Mouse (Mus musculus): ENCODE data around the gene Pip4k2c. TPM values are rescaled to one million over a fixed set of nuclear protein-coding genes. Genes with fewer than 3 reads are reported as not detected.

Gene Pip4k2c
- total and polyA plus RNA-seq, 2 experiments from 2014 or later = 23.7 to 25.0 TPM

DNA sequence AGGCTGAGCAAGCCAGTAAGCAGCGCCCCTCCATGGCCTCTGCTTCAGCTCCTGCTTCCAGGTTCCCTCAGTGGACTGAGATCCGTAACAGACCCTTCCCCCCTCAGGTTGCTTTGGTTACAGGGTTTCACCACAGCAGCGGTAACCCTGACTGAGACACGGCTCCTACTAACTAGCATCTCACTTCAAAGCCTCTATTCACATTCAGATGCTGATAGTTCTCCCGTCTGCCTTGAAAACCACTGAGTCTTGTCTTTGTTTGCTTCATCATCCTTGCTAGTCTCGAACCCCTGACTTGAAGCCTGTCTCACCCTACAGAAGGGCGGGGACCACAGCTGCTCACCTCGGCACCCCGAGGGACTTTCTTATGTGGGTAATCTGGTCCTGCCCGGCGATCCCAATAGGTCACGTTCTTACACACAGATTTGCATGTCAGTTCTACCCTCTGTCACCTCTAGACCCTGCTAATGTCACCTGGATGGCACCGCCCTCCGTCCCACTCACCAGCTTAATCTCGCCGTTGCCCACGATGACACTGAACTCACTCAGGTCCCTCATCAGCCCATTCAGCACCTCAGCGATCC lies 26.9 kb upstream of the Pip4k2c start:
- Histone ChIP-seq H3K9ac (replicated peaks; ENCODE audit: low read depth, low read length) (no peak overlapping the region), H3K27ac (ENCODE audit: low read depth) (no peak overlapping the region), H3K4me3 (ENCODE audit: low read depth, low read length) (no peak overlapping the region), H3K9me3 (replicated peaks; ENCODE audit: control insufficient read depth, low read length) (no peaks in the 10 kb centered on the region), H3K4me1 (ENCODE audit: control insufficient read depth, insufficient read depth) (no peaks in the 10 kb centered on the region), H3K27me3 (ENCODE audit: control insufficient read depth, insufficient read depth, low read length) (peaks cover 20% of the 10 kb centered on the region; the same call in 1 of the 2 replicates), H3K4me2 (ENCODE audit: low read depth, low read length) (no peak overlapping the region), H3K36me3 (replicated peaks; ENCODE audit: control insufficient read depth, insufficient read depth, low read length) (no peaks in the 10 kb centered on the region)
- ATAC-seq (ENCODE audit: insufficient read depth, low read depth) (no peak), DNase-seq (ENCODE audit: low spot score) (no peak)
- no peak for TF ChIP-seq CTCF (IDR thresholded peaks at IDR 0.05; ENCODE audit: low read depth)
- TF ChIP-seq EP300 (IDR thresholded peaks at IDR 0.05; ENCODE audit: low read depth) = no peak
- whole genome bisulfite sequencing = 68% methylated on average over 18 of the region's 18 CpGs

DNA sequence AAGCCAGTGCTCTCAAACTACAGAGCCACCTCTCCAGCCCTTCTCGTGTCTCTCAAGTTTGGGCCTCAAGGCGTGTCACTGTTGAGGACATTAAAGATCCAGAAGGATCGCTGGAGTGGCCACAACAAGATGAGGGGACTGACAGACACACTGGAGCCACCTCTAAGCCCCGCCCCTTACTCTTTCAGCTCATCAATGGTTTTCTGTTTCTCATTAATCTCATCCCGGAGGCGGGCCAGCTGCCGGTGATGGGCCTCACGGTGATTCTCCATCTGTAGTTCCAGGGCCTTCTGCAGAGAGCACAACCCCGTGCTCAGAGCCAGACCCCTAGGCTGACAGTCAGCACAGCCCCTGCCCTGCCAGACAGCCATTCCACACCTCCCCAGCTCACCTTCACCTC lies 25.2 kb upstream of the Pip4k2c start:
- ATAC-seq (ENCODE audit: insufficient read depth, low read depth) (no peak), DNase-seq (ENCODE audit: low spot score) (no peak)
- Histone ChIP-seq H3K4me2 (ENCODE audit: low read depth, low read length) (no peak overlapping the region), H3K4me3 (ENCODE audit: low read depth, low read length) (no peak overlapping the region), H3K36me3 (replicated peaks; ENCODE audit: control insufficient read depth, insufficient read depth, low read length) (no peaks in the 10 kb centered on the region), H3K9ac (replicated peaks; ENCODE audit: low read depth, low read length) (no peak overlapping the region), H3K4me1 (ENCODE audit: control insufficient read depth, insufficient read depth) (no peaks in the 10 kb centered on the region), H3K27me3 (ENCODE audit: control insufficient read depth, insufficient read depth, low read length) (peaks cover 20% of the 10 kb centered on the region; the same call in 1 of the 2 replicates), H3K9me3 (replicated peaks; ENCODE audit: control insufficient read depth, low read length) (no peaks in the 10 kb centered on the region), H3K27ac (ENCODE audit: low read depth) (no peak overlapping the region)
- no peak for TF ChIP-seq EP300 (IDR thresholded peaks at IDR 0.05; ENCODE audit: low read depth)
- no peak for TF ChIP-seq CTCF (IDR thresholded peaks at IDR 0.05; ENCODE audit: low read depth)
- 49% methylated on average over 9 of the region's 9 CpGs for WGBS

DNA sequence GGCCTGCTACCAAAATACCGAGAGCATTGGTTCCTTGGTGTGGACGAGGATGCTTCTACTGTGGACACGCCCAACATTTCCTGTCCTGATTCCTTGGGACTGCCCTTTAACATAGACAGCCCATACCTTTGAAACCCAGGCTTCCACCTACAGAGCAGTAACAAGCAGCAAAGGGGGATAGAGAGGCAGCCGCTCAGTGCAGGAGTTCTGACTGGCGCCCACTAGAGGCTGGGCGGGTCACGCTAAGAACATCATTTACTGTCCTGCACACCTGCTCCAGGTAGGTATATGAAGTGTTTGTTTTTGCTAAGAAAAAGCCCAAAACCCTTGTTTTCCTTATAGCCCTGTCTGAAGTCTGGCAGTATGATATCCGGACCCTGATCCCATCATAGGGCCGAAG lies 21.8 kb upstream of the Pip4k2c start:
- Histone ChIP-seq H3K27ac (ENCODE audit: low read depth) (no peak overlapping the region), H3K36me3 (replicated peaks; ENCODE audit: control insufficient read depth, insufficient read depth, low read length) (no peaks in the 10 kb centered on the region), H3K27me3 (ENCODE audit: control insufficient read depth, insufficient read depth, low read length) (peaks cover 21% of the 10 kb centered on the region; the same call in 1 of the 2 replicates), H3K9ac (replicated peaks; ENCODE audit: low read depth, low read length) (no peak overlapping the region), H3K4me1 (ENCODE audit: control insufficient read depth, insufficient read depth) (no peaks in the 10 kb centered on the region), H3K4me2 (ENCODE audit: low read depth, low read length) (no peak overlapping the region), H3K9me3 (replicated peaks; ENCODE audit: control insufficient read depth, low read length) (no peaks in the 10 kb centered on the region), H3K4me3 (ENCODE audit: low read depth, low read length) (no peak overlapping the region)
- ATAC-seq (ENCODE audit: insufficient read depth, low read depth) (no peak), DNase-seq (ENCODE audit: low spot score) (no peak)
- TF ChIP-seq EP300 (IDR thresholded peaks at IDR 0.05; ENCODE audit: low read depth) = no peak
- no peak for TF ChIP-seq CTCF (IDR thresholded peaks at IDR 0.05; ENCODE audit: low read depth)
- WGBS = 74% methylated on average over 9 of the region's 9 CpGs

DNA sequence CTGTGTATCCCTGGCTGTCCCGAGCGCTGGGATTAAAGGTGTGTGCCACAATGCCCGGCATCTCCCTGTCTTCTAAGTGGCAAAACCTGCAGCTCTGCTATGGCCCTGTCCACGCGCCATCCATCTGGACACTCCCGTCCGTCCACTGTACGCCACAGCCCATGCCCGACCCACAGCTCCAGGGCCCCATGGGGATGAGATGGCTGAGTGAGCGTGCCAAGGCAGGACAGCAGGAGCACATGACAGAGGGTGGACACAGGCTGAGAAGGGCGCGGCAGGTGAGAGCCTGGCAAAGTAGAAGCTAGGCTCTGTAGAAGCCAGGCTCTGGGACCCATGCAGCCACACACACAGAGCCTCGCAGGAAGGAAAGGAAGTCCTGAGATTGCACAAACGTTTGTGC lies 20.4 kb upstream of the Pip4k2c start:
- no peak for ATAC-seq (ENCODE audit: insufficient read depth, low read depth)
- Histone ChIP-seq H3K9ac (replicated peaks; ENCODE audit: low read depth, low read length) (no peak overlapping the region), H3K27ac (ENCODE audit: low read depth) (no peak overlapping the region), H3K4me1 (ENCODE audit: control insufficient read depth, insufficient read depth) (no peaks in the 10 kb centered on the region), H3K9me3 (replicated peaks; ENCODE audit: control insufficient read depth, low read length) (no peaks in the 10 kb centered on the region), H3K4me3 (ENCODE audit: low read depth, low read length) (no peak overlapping the region), H3K36me3 (replicated peaks; ENCODE audit: control insufficient read depth, insufficient read depth, low read length) (no peaks in the 10 kb centered on the region), H3K4me2 (ENCODE audit: low read depth, low read length) (no peak overlapping the region), H3K27me3 (ENCODE audit: control insufficient read depth, insufficient read depth, low read length) (peaks cover 21% of the 10 kb centered on the region; the same call in 1 of the 2 replicates)
- WGBS = 74% methylated on average over 14 of the region's 14 CpGs
- DNase-seq (ENCODE audit: low spot score) = no peak
- TF ChIP-seq EP300 (IDR thresholded peaks at IDR 0.05; ENCODE audit: low read depth) (no peak), CTCF (IDR thresholded peaks at IDR 0.05; ENCODE audit: low read depth) (no peak)

DNA sequence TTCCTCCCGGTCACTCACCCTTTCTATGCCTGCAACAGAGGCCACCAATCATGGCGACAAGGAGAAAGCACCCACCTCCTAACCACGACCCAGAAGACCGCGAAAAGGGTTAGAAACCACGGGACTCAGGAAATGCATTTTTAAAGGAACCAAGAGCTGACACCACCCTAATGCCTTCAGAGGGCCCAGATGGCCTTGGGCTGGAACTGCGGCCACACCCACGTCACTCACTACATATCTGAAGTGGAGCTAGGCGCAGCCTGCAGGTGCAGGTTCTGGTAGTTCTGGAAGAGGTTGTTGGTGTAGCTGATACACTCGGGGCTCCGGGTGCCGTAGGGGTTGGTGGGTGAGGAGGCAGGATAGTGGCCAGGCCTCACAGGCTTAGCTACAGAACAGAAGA lies 19.3 kb upstream of the Pip4k2c start:
- Histone ChIP-seq H3K4me1 (ENCODE audit: control insufficient read depth, insufficient read depth) (no peaks in the 10 kb centered on the region), H3K36me3 (replicated peaks; ENCODE audit: control insufficient read depth, insufficient read depth, low read length) (no peaks in the 10 kb centered on the region), H3K9ac (replicated peaks; ENCODE audit: low read depth, low read length) (no peak overlapping the region), H3K27ac (ENCODE audit: low read depth) (no peak overlapping the region), H3K9me3 (replicated peaks; ENCODE audit: control insufficient read depth, low read length) (no peaks in the 10 kb centered on the region), H3K4me2 (ENCODE audit: low read depth, low read length) (no peak overlapping the region), H3K27me3 (ENCODE audit: control insufficient read depth, insufficient read depth, low read length) (peaks cover 23% of the 10 kb centered on the region), H3K4me3 (ENCODE audit: low read depth, low read length) (no peak overlapping the region)
- WGBS = 76% methylated on average over 12 of the region's 12 CpGs
- ATAC-seq (ENCODE audit: insufficient read depth, low read depth) (no peak), DNase-seq (ENCODE audit: low spot score) (no peak)
- no peak for TF ChIP-seq CTCF (IDR thresholded peaks at IDR 0.05; ENCODE audit: low read depth)
- TF ChIP-seq EP300 (IDR thresholded peaks at IDR 0.05; ENCODE audit: low read depth) = no peak

DNA sequence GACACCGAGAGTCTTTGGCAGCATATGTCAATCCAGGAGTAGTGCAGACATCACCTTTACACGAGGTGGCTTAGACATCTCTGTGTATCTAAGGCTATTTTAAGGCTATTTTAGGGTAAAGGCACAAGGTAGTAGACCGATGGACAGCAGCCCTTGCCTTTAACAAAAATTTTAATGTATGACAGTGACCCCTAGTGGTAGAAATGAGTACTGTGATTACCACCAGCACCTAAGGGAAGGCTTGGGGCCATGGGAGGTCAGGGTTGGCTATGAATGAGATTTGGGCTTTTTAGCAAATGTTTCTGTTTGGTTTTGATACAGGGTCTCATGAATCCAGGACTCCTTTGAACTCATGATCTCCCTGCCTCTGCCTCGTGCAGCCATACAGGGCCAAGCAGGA lies 17.5 kb upstream of the Pip4k2c start:
- Histone ChIP-seq H3K9ac (replicated peaks; ENCODE audit: low read depth, low read length) (no peak overlapping the region), H3K4me2 (ENCODE audit: low read depth, low read length) (no peak overlapping the region), H3K27me3 (ENCODE audit: control insufficient read depth, insufficient read depth, low read length) (peaks cover 22% of the 10 kb centered on the region), H3K27ac (ENCODE audit: low read depth) (no peak overlapping the region), H3K36me3 (replicated peaks; ENCODE audit: control insufficient read depth, insufficient read depth, low read length) (no peaks in the 10 kb centered on the region), H3K4me3 (ENCODE audit: low read depth, low read length) (no peak overlapping the region), H3K9me3 (replicated peaks; ENCODE audit: control insufficient read depth, low read length) (no peaks in the 10 kb centered on the region), H3K4me1 (ENCODE audit: control insufficient read depth, insufficient read depth) (no peaks in the 10 kb centered on the region)
- ATAC-seq (ENCODE audit: insufficient read depth, low read depth) (0 out of 2 replicates have a peak, but pooled peaks have one; percentile 45), DNase-seq (ENCODE audit: low spot score) (peak; percentile 54)
- TF ChIP-seq CTCF (IDR thresholded peaks at IDR 0.05; ENCODE audit: low read depth) = peak; percentile 72
- TF ChIP-seq EP300 (IDR thresholded peaks at IDR 0.05; ENCODE audit: low read depth) = no peak
- 18% methylated on average over 4 of the region's 4 CpGs for WGBS

All from heart, postnatal 0 days (tissue).